Mouse (Mus musculus) cerebellum, adult 2 months (tissue): ENCODE results near the gene Ddx60.

Experiments used
- CTCF ChIP-seq: fragments of 200-500 bp; IDR thresholded peaks from 2 replicates; pipeline ENCODE4 v1.5.1; 2011; ENCODE audit warnings: low read depth, mild to moderate bottlenecking, control low read depth, low read length, moderate library complexity, borderline replicate concordance; ENCODE audit not compliant: insufficient read depth
- POLR2A ChIP-seq: fragments of 200-500 bp; IDR thresholded peaks from 2 replicates; pipeline ENCODE4 v1.6.1; 2011; ENCODE audit warnings: low read length, control low read depth, borderline replicate concordance; ENCODE audit not compliant: insufficient read depth

GRCm38 (mm10) chr8:62081804-62082203 is 153.9 kb downstream of the Ddx60 start:
- TF ChIP-seq POLR2A (no peak), CTCF (no peak)
